Mouse (Mus musculus): ENCODE results near the gene Gpt2.

- TF ChIP-seq CTCF (IDR thresholded peaks at IDR 0.05; ENCODE audit: low read depth, low read length), result no peak
- TF ChIP-seq POLR2A (IDR thresholded peaks at IDR 0.05; ENCODE audit: extremely low read depth, insufficient read depth, low read length), result no peak
Observed at GRCm38 (mm10) chr8:85504704-85505103, 12.3 kb downstream of the Gpt2 start.

Data from liver, adult 2 months (tissue).